Mouse (Mus musculus) G1E (cell line): ENCODE results near the gene Slc22a12.

Source experiments
- CTCF ChIP-seq: IDR thresholded peaks from 2 replicates; pipeline ENCODE4 v1.5.1; 2012; ENCODE audit warnings: low read depth, low read length, inconsistent platforms, mixed read lengths
- GATA2 ChIP-seq: IDR thresholded peaks from 2 replicates; pipeline ENCODE4 v1.6.1; 2012; ENCODE audit warnings: low read depth, low read length, inconsistent platforms, borderline replicate concordance
- POLR2AphosphoS5 ChIP-seq: IDR thresholded peaks from 2 replicates; pipeline ENCODE4 v1.6.1; 2012; ENCODE audit warnings: low read depth, low read length, inconsistent platforms; ENCODE audit not compliant: insufficient replicate concordance
- TAL1 ChIP-seq: conservative IDR thresholded peaks from 2 replicates; pipeline ENCODE4 v1.6.1; 2012; ENCODE audit warnings: low read depth, low read length, inconsistent platforms, mixed read lengths

DNA sequence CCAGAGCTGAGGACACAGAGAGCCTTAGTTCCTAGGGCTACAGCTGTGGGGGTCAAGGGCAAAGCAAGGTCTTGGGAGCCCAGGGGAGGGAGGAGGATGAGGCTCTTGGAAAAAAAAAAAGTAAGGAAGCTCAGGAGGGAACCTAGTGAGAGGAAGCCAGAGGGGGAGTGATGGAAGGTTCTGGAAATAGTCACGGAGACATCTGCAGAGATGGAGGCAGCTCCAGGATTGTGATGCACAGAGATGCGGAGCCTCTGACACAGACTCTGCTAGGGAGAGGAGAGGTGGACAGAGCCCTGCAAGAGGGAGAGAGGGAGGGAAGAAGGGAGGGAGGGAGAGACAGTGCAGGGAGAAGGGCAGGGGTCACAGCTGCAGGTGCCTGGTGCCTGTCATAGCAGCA is 32.3 kb downstream of the Slc22a12 start:
- no peak for TF ChIP-seq CTCF
- no peak for TF ChIP-seq POLR2AphosphoS5
- no peak for TF ChIP-seq GATA2
- TF ChIP-seq TAL1: no peak
